Mouse (Mus musculus): Measurements from ENCODE around the gene Rnaseh2b. TPM values are rescaled to one million over a fixed set of nuclear protein-coding genes. Genes with fewer than 3 reads are reported as not detected.

The Rnaseh2b gene
- 19.6 and 22.2 TPM in 2 replicates for polyA plus RNA-seq (2012; rRNA removed)

DNA sequence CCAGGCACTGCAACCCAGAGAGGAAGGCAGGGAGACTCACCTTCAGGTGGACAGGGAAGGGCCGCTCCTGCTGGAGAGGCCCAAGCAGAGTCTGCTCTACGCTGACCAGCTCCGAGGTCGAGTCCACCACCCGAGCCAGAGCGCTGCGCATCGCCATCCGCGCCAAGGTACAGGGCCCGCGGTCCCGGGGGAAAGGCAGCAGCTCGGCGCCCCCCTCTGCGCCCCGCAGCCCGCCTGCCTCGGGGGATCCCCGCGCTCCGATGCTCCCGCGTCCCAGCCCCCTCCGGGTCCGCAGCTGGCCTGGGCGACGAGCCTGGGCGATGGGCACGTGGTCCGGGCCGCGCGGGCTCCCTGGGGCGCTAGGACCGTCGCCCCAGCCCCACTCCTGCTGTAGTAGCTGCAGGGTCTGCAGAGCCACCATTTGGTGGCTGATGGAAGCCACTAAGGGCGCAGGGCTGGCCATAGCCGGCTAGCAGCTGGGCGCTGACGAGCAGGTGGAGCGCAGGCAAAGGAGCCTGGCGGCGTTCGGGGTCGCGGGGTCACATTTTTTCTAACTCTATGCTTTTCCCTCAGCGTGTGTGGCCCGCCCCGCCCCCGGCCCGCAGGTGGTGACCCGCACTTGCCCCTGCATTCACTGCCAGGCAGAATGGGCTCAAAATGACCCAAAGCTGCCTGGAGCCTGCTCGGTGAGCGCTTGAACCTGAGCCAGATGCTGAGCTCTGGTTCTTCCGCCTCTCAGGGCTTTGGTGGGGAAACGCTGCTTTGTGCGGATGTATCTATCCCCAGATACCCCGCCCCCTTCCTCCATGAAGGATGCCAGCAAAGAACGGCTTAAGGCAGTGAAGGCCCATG lies at the start of gene Rnaseh2b, which contains the start of gene Dleu7:
Rnaseh2b (plus strand) TSS at position 102 of the 852 bp plus-strand sequence.
Dleu7 (minus strand) TSS at position 560 of the 852 bp plus-strand sequence.
- no peak for DNase-seq (ENCODE audit: low spot score)

DNA sequence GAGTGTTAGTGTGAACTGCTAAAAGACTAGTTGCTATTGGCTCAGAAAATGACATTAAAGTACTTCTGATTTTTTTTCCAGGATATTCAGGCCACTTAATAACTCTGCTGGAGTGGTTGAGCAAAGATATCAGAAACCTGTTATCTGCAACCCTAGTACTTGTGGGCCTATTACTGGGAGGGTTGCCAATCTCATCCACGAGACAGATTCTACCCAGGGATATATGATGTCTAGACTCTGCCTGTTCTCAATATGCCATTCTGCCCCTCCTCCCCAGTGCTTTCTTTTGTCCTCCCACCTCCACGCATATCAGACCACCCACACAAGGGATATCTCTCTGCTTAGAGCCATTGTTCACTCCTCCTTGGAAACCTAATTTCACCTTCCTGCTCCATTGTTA lies 48.9 kb upstream of the Rnaseh2b start:
- no peak for DNase-seq (ENCODE audit: low spot score)

DNA sequence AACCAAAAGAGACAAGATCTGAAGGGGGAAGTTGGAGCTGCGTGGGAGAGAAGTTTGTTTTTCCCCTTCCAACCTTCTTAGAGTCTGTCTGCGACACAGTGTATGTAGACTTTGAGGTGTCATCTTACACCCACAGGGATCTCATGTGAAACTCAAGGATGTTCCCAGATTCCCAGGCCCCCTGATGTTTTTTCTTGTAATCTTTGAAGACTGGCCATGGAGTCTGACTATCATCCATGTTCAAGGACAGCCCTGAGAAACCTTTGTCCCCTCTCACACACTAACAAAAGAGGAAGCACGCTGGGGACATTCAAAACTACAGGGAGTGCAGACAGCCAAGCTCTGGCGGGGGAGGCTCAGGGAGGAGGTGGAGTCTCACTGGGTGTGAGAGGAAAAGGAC lies 46.8 kb upstream of the Rnaseh2b start:
- DNase-seq (ENCODE audit: low spot score) = no peak

DNA sequence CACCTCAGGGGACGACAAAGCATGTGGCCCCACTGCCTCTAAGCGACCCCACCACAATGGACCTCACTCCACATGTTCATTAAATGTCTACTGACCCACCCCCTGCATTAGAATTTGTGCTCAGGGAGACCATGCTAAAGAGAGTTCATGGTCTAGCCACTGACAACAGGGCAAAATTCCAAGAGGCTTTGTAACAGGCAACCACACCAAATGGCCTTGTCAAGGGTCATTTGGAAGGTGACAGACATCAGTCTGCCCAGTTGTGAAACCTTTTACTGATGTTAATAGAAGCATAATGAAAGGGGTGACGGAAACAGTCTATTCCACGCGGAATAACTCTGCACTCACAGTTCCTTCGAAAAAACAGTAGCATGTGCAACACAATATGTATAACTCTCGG lies 44.0 kb upstream of the Rnaseh2b start:
- DNase-seq (ENCODE audit: low spot score) = no peak

DNA sequence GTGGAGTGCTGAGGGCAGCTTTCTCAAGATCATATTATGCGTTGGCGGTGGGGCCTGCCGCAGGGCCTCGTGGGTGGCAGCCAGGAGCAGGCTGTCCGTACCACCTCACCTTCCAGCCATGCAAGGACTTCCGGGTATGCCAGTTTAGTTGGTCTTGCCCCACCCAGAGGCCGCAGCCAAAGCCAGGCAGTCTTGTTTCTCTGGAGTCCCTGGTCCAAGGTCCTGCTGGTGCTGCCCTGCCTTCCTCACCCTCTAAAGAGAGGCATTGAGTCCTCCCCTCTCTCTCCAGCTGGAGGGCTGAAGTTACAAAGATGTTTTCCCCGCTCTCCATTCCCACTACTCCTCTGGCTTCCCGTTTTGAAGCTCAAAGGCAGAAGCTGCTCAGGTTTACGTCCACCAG lies 43.6 kb upstream of the Rnaseh2b start:
- no peak for DNase-seq (ENCODE audit: low spot score)

DNA sequence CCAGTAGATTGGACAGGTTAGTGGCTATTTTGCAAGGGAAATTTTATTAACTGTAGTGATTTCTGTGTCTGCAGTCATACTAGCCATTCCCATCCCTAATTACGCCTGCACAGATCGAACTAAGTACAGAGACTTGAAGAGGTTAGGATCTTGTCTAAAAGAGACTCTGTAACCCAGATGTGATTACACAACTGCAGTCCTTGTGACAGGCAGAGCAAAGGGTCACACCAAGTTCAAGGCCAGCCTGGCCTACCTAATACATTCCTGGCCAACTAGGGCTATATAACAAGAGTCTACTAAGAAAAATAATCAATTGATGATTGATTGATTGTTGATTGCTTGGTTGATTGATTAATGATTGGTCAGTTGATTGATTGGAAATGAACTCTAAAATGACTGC lies 43.1 kb upstream of the Rnaseh2b start:
- no peak for DNase-seq (ENCODE audit: low spot score)

DNA sequence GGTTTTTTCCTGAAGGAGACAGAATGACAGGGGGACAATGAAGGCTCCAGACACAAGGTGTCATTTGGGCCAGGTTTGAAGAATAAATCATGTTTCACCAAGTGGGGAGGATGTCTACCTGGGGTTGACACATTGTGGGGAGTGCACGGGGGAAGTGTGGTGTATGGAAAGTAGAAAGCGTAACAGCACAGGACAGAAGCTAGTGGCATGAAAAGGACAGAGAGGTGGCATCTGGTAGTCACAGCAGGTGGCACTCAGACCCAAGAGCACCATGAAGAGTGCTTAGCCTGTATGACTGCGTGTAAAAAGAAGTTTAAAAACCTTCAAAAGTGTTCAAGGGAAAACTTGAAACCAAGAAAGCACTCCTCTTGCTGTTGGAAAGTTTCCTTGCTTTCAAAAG lies 42.3 kb upstream of the Rnaseh2b start:
- DNase-seq (ENCODE audit: low spot score) = no peak

DNA sequence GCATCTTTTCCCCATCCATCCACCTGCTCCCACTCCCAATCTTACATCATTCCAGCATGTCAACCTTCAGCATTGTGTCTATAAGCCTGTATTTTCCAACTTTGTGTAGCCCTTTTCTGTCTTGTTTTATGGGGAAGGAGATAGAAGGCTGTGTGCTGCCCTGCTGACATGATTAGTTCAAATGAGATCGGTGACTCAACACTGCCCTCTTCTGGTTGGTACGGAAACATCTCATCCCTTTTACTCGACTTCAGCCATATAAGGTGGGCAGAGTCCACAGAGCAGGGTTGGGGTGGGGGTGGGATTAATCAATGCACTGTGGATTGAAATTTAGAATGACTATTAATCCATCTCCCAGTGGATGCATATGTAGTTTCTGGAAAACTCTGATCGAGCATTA lies 40.4 kb upstream of the Rnaseh2b start:
- DNase-seq (ENCODE audit: low spot score) = no peak

DNA sequence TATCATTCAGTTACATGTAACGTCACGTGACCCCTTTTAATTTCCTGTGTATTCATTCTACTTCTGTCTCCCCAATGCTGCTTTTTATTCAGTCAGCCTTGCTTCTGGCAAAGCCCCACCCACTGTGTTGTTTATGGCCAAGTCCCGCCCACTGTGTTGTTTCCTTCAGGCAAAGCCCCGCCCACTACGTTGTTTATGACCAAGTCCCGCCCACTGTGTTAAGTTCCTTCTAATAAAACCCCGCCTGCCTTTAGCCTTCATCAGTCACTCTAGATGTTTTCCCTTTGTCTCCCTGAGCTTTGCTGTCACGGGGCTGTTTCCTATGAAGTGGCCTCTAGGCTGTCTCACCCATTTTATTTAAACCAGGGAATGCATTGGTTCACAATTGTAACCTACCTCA lies 38.0 kb upstream of the Rnaseh2b start:
- DNase-seq (ENCODE audit: low spot score) = no peak

DNA sequence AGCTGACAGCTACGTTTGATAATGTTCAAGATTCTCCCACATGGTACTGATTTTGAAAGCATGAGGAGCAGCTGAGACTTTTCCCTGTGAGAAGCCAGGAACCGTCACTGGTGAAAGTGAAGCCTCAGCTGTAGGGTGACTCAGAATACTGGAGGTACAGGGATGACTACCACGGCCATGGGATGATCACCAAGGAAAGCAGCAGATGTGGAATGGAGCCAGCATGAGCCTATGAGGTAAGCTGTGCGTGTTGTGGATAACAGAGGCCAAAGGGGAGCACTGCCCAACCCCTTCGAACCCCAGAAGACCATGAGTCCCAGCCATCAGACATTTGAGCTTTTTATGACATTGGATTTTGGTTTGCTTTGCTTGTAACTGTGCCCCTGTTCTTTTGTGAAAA lies 36.3 kb upstream of the Rnaseh2b start:
- DNase-seq (ENCODE audit: low spot score) = no peak

DNA sequence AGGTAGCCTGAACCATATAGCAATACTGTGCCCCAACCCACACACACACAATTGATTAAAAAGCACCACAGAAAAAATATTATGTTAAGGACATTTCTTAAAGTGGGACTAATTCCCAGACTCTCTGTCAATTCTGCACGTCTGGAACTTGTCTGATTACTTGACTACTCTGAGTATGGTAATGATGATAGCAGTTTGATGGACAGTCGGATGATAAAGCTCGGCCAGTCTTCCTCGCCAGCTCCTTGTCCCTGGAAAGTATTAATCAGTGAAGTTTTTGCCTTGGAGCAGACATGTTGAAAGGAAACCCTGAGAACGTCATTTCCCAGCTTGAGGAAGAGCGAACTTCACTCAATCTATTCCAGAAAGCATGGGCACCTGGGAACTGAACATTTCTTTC lies 34.3 kb upstream of the Rnaseh2b start:
- no peak for DNase-seq (ENCODE audit: low spot score)

DNA sequence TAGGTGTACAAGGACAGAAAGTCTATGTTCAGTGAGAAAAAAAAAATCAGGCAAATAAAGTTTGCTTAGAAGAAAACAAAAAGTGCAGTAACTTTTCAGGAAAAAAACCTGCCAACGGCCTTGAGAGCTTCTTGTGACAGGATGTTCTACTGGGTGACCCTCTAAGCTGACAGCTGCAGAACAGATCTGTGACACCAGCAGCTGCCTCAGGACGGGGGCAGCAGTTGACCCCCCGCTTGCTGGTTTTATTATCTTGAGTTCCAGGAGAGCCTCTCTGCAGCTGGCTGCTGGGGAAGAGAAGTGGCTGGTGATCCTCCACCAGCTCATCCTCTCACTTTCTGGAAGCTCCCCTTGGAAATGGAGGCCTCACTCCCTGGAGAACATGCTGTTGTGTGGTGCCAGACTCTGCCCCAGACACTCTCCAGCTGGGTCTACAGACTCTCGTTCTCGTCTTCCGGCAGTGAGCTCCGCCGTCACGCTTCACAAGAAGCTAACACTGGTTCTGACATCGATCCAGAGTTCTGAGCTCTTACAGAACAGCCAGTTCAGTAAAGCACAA lies 33.3 kb upstream of the Rnaseh2b start:
- DNase-seq (ENCODE audit: low spot score) = no peak

DNA sequence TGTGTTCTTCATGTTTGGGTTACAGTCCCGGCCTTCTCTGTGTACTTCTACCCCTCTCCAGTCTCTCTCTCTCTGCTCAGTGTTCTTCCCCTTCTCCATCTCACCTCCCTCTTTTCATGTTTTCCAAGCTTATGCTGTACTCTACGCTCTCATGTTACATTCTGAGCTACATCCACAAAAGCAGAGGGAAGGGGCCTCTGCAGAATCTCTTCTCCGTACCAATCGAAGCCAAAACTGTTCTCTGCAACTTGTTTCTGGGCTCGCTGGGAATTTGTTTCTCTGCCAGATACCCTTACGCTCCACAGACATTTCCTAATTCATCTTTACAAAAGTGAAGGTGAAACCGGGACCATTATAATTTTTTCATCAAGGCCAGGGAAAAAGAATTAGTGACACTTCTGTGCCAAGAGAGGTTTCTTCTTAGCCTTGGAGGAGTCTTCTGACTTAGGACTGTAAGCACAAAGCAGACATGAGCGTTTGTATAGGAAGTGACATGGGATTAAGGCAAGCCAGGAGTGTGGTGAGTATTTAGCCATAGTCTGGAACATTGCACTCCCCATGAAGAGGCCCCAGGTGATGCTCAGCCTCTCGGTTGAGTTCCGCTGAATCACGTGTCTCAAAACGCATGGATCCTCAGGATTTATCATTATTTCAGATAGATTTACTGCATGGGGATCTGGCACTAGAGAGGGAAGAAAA lies 21.5 kb upstream of the Rnaseh2b start:
- DNase-seq (ENCODE audit: low spot score) = no peak

DNA sequence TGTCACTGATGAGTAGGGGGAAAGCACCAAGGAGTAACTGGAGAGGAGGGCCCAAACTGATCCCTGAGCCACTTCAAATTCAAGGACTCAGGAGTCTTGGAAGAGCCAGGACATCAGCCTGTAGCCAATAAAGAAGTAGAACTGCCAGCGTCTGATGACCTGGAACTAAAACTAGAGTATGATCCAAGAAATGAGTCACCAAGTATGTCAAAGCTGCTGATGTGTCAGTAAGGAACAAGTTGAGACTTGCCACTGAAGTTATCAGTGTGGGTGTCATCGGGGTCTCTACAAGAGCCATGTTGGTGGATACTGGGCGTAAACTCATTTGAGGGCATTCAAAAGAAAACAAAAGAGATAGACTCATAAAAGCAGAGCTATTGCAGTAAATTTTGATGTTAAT lies 18.8 kb upstream of the Rnaseh2b start:
- no peak for DNase-seq (ENCODE audit: low spot score)

DNA sequence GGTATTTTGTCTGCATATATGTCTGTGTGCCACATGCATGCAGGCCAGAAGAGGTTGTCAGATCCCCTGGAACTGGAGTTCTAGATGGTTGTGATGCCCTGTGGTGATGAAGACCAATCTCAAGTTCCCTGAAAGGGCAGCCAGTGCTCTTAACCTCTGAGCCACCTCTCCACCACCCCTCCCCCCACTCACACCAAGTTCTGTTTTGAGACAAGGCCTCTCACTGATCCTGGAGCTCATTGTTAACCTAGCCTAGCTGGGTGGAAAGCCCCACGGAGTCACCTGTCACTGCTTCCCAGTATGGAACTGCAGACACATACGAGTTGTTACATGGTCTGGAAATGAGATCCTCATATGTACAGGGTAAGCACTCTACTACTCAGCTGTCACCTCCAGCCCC lies 9.4 kb upstream of the Rnaseh2b start:
- DNase-seq (ENCODE audit: low spot score) = no peak

DNA sequence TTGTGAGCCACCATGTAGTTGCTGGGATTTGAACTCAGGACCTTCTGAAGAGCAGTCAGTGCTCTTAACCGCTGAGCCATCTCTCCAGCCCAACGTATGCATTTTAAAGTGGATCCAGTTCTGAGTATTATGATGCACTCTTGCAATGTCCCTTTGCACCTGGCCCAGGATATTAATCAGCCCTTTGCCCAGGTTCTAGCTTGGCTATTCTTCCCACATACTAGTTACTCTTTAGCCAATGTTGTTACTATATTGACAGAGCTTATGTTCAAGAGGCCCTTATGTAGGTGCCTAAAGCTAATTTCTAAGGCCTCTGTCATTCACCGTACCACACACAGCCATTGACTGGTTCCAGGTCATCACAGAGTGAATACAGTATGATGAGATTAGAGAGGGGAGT lies 3.7 kb upstream of the Rnaseh2b start:
- no peak for DNase-seq (ENCODE audit: low spot score)

DNA sequence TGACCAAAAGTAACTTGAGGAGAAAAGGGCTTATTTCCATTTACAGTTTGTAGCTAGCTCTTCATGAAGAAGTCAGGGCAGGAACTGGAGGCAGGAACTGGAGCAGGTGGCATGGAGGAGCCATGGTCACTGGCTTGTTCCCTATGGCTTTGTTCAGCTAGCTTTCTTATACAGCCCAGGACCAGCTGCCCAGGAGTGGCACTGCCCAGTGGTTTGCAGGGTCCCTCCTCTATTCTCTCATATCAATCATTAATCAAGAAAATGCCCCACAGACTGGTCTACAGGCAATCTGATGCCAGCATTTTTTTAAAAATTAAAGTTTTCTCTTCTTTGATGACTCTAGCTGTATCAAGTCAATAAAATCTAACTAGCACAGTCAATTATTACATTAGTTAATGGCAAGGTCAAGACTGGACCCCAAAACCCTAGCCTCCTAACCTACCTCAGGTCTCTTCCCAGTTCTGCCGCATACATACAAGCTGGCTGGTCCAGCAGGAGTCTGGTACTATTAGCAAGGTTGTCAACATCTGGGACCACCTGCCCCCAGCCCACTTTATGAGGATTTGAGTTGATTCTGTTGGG lies 892 bp upstream of the Rnaseh2b start:
- no peak for DNase-seq (ENCODE audit: low spot score)

DNA sequence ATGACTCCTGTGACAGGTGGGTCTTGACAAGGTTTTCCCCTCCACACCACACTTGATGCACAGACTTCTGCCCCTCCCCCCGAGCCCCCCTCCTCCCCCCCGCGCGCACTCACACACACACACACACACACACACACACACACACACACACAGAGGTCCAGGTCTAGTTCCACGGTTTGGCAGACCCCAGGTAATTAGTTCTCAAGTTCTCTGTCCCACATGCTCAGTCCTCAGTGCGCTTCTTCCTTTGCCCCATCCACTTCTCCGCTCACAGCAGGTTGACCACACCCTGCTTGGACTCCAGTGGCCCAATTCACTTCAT lies 262 bp upstream of the Rnaseh2b start:
- DNase-seq (ENCODE audit: low spot score) = no peak

DNA sequence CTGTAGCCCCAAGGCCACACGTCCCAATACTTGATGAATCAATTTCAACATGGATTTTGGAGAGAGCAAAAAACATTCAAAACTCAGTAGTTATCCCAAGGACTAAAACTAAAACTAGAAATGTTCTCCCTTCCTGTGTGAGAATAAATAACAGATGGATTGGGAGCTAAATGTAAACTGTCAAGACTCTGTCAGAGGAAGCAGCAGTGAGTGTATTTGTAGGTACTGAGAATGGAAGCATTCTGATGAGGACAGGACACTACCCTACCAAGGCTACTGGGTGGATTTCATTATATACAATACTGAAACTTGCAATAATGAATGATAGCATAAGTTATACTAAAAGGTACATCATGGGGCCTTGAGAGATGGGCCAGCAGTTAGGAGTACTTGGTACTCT lies 6.4 kb downstream of the Rnaseh2b start:
- no peak for DNase-seq (ENCODE audit: low spot score)

DNA sequence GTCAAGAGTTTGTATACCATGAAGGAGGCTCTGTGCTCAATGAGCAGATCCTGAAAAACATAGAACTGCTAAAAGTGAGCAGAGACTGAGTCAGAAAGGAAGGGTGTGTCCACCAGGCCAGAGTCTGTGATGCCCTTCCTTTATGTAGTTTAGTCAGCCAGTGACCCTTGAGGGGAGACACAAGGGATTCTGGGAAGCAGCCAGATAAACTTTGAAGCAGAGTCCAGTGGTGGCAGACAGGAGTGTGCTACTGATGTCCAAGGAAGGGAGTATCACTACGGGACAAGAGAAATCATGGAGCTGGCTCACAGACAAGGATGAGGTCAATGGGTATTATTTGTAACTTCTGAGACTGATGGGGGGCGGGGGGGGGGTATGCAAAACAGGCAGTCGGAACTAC lies 7.6 kb downstream of the Rnaseh2b start:
- no peak for DNase-seq (ENCODE audit: low spot score)

DNA sequence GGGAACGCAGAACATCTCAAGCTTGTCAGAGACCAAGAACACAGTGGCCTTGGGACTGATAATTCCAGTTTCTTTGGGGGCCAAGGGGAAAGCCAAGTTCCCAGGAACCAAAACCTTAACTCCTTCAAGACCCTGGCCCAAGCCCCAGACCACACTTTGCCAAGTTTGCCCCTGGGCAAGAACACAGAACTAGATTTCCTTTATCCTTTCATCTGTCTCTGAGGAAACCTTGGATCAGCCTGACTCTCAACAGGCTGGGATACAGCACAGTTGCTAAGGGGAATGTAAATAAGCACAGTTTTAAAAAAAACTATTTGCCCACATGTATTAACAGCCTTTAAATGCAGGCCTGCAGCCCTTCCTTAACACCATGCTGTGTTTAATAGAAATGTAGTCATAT lies 15.2 kb downstream of the Rnaseh2b start:
- no peak for DNase-seq (ENCODE audit: low spot score)

DNA sequence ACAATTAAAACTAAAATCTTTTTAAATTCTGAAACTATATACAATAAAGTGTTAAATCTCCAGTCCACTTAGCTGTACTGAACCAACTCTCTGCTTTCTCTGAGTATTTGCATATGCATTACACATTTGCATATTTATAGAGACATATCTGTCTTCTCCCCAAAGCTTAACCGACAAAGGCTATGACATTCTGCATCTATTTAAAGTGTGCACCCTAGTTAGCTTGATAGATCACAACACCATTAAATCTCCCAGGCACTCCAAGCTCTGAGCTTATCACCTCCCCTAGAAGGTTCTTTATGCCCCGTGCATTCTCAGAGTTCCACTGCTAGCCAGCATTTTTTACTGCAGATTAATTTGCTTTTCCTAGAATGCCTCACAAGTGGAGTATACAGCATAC lies 16.6 kb downstream of the Rnaseh2b start:
- DNase-seq (ENCODE audit: low spot score) = no peak

DNA sequence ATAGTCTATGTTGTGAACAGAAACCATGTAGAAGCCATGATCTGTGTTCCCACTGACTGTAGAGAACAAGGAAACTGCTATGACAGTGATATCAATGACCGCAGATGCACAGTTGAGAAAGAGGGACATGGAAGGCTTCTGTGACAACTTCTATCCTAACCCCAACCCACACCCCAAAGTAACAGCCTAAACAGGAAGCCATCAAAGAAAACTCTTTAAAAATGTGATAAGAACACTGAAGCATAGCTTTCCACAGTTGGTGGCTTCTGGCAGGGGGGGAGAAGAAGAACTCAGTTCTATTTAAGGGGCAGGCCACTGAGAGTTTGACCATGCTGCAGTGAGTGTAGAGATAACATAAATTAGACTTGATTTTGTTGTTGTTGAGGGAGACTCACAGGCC lies 19.3 kb downstream of the Rnaseh2b start:
- no peak for DNase-seq (ENCODE audit: low spot score)

Measured in urinary bladder, adult 2 months (tissue).